Mouse (Mus musculus) liver, embryonic 12.5 days (tissue): ENCODE measurements around the gene Zfp383. TPM values are rescaled to one million over a fixed set of nuclear protein-coding genes. Genes with fewer than 3 reads are reported as not detected.
A peak's percentile ranks its signal among the peaks of the same experiment; 100 is the strongest.
"Not testable (repeated sequence)": the region's sequence is repeated elsewhere in the genome, so short reads cannot be mapped to it uniquely, and the experiment has no call there.

ENCODE experiments used
- ATAC-seq: fragments of 200-750 bp; cut with Nextera tagmentation; 2 replicates; pipeline ENCODE4 v1.8.0; 2017; ENCODE audit warnings: moderate number of reproducible peaks, mild to moderate bottlenecking, moderate library complexity
- H3K27ac ChIP-seq: fragments of 300-500 bp; sonication (generic); 2 replicates; pipeline ENCODE4 v1.5.1; 2016; ENCODE audit warnings: mild to moderate bottlenecking
- H3K27me3 ChIP-seq: fragments of 300-500 bp; sonication (generic); replicated peaks from 2 replicates; pipeline ENCODE4 v1.6.1; 2016; ENCODE audit warnings: mild to moderate bottlenecking, moderate library complexity
- H3K36me3 ChIP-seq: fragments of 300-500 bp; sonication (generic); 2 replicates; pipeline ENCODE4 v1.6.1; 2016; ENCODE audit warnings: mild to moderate bottlenecking, moderate library complexity
- H3K4me1 ChIP-seq: fragments of 300-500 bp; sonication (generic); 2 replicates; pipeline ENCODE4 v1.6.1; 2016
- H3K4me2 ChIP-seq: fragments of 300-500 bp; sonication (generic); 2 replicates; pipeline ENCODE4 v1.6.1; 2016; ENCODE audit warnings: mild to moderate bottlenecking, moderate library complexity
- H3K4me3 ChIP-seq: fragments of 300-500 bp; sonication (generic); 2 replicates; pipeline ENCODE4 v1.5.1; 2016; ENCODE audit warnings: mild to moderate bottlenecking, moderate library complexity
- H3K9ac ChIP-seq: fragments of 300-500 bp; sonication (generic); 2 replicates; pipeline ENCODE4 v1.6.1; 2016; ENCODE audit warnings: mild to moderate bottlenecking, moderate library complexity
- H3K9me3 ChIP-seq: fragments of 300-500 bp; sonication (generic); replicated peaks from 2 replicates; pipeline ENCODE4 v1.6.1; 2016; ENCODE audit warnings: mild to moderate bottlenecking, moderate library complexity
- WGBS: fragments of 180-500 bp; shearing (Covaris S2); methylation state at CpG from one replicate; pipeline ENCODE4 v1.1.7; 2016; ENCODE audit not compliant: insufficient replicate concordance; 5-methylcytosine and 5-hydroxymethylcytosine counted together
- polyA plus RNA-seq: library from polyadenylated mRNA; unstranded; fragments of >200 nt; fragmentation: Nextera tagmentation; extraction: Ambion mirVana; gene quantifications from 2 replicates; pipeline ENCODE4 v1.2.1, GENCODE M21; 2016

Zfp383 gene
- polyA plus RNA-seq = 0.54 and 0.55 TPM in 2 replicates

DNA sequence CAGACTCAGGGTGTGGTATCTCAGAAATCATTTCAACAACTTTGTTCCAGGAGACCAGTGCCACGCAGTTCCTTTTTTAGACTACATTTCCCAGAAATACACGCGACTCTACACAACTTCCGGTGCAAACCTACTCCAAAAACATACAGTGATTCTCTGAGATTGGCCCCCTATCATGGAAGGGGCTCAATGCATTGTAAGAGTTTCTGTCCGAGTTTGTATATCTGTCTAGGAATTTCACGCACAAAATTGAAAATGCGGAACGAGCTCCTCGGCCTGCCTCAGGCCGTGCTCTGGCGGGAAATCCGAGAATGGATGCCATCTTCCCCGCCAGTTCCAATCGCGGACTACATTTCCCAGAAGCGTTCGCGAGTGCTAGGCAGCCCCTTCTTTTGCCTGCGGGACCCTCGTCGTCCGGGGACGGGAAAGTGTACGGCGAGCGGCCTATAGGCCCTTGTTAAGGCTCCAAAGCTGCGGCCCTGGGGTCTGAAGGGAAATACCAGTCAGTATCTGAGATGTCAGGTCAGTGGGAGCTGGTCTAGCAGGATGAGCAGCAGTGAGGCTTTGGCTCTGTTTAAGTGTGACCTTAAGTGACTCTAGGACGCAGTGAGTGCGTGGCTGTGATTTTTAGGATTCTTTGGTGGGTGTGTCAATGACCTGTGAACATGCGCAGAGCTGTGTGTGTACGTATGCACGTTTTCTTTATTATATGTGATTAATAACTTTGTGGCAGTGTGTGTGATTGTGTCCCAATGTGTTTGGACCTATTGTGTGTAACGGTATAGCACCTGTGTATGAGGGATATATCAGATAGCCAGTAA, at the start of gene Zfp383:
Gene Zfp383 (plus strand): TSS at position 94 of the 821 bp plus-strand sequence.
- Histone ChIP-seq H3K9ac (peak within 1 kb of the TSS; percentile 66), H3K27me3 (no peaks in the 10 kb centered on the region), H3K4me3 (peak within 1 kb of the TSS; percentile 70), H3K4me2 (peak within 1 kb of the TSS; percentile 83), H3K4me1 (peaks cover 21% of the 10 kb centered on the region), H3K9me3 (no peaks in the 10 kb centered on the region), H3K36me3 (peaks cover 19% of the 10 kb centered on the region), H3K27ac (peak within 1 kb of the TSS; percentile 13; the same call in 1 of the 2 replicates)
- 2% methylated on average over 33 of the region's 33 CpGs for WGBS
- ATAC-seq = peak; percentile 66

DNA sequence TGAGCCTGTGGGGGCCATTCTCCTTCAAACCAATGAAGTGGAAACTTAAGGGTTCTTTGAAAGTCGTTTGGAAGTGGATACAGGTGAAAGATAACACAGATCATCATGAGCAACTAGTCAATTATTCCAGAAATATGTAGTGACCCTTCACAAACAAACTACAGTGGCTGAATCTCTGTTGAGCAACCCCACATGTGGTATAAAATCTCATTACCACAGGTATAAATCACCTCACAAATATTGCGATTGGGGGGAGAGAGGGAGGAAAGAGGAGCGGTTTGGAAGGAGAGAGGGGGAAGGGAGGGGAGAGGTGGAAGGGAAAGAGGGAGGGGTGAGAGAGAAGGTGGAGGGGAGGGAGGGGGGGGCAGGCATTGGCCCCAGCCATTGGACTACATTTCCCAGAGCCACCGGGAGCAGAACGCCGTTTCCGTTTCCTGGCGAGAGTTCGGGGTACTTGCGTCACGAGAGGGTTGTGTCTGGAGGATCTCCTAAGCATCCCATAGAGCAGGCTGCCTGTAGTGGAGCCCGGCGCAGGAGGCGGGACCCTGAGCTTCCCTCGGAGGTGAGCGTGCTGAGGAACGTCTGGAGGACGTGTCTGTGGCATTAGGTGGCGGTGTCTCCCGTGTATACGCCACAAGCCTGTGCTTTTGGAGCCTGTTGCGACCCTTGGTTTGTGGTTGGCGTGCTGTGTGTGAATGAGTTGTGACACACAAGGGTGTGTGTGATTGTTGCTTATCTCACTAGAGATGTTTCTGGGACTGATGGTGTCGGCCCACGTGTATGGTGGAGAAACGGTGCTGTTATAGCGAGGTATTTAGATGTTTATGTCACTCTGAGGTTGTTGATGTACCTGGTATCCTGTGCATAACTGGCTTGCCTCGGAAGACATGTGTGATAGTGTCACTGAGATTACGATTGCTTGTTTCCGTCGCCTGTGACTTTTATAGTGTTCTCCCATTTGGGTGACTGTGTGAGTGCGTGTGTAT, 48.2 kb upstream of the Zfp383 start, which contains the start of gene Zfp420:
Gene Zfp420 (plus strand): TSS at position 448 of the 986 bp plus-strand sequence.
- no peaks in the 10 kb centered on the region for H3K9me3 ChIP-seq
- H3K4me3 ChIP-seq = peak within 1 kb of the TSS; percentile 60
- peaks cover 6% of the 10 kb centered on the region; the same call in 1 of the 2 replicates for H3K36me3 ChIP-seq
- no peak within 1 kb of the TSS for H3K27ac ChIP-seq
- no peaks in the 10 kb centered on the region for H3K27me3 ChIP-seq
- peak; percentile 96 for ATAC-seq
- H3K9ac ChIP-seq = peak within 1 kb of the TSS; percentile 62
- WGBS = 5% methylated on average over 32 of the region's 32 CpGs
- peaks cover 12% of the 10 kb centered on the region for H3K4me1 ChIP-seq
- peak within 1 kb of the TSS; percentile 86 for H3K4me2 ChIP-seq

DNA sequence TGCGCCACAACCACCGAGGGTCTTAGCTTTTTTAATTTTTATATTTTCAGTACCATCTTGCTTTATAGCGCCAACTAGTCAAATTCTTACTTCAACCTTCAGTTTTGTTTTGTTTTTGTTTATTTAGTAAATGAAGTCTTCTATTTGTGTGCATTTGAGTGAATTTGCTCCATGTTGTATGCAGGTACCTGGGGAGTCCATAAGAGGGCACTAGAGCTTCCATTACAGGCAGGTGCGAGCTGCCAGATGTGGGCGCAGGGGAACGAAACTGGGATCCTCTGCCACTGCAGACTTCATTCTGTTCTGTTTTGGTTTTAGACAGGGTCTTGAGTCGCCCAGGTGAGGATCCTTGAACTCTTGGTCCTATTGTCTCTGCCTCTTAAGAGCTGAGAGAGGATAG, 46.4 kb upstream of the Zfp383 start:
- peaks cover 12% of the 10 kb centered on the region for H3K4me1 ChIP-seq
- 80% methylated on average over 7 of the region's 7 CpGs for WGBS
- no peaks in the 10 kb centered on the region for H3K27me3 ChIP-seq
- H3K27ac ChIP-seq = no peak overlapping the region
- no peak overlapping the region for H3K9ac ChIP-seq
- no peak overlapping the region for H3K4me2 ChIP-seq
- H3K4me3 ChIP-seq = no peak overlapping the region
- no peak for ATAC-seq
- H3K9me3 ChIP-seq = no peaks in the 10 kb centered on the region
- peaks cover 6% of the 10 kb centered on the region; the same call in 1 of the 2 replicates for H3K36me3 ChIP-seq

DNA sequence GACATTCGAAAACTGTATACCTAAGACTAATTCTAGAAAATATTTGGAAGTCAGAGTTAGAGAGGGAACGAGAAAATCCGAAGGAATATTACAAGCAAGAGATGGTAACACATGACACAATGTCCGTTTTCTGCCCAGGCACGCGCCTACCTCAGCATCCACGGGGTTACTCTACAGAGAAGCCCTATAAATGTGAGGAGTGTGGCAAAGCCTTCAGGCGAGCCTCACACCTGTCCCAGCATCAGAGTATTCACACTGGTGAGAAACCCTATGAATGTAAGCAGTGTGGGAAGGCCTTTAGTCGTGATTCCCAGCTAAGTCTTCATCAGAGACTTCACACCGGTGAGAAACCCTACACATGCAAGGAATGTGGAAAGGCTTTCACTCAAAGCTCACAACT, 33.8 kb upstream of the Zfp383 start:
- H3K9ac ChIP-seq = no peak overlapping the region
- no peaks in the 10 kb centered on the region for H3K4me1 ChIP-seq
- H3K27me3 ChIP-seq = no peaks in the 10 kb centered on the region
- peaks cover 33% of the 10 kb centered on the region for H3K36me3 ChIP-seq
- H3K4me2 ChIP-seq = no peak overlapping the region
- no peak overlapping the region for H3K27ac ChIP-seq
- no peak overlapping the region for H3K4me3 ChIP-seq
- ATAC-seq = no peak
- WGBS = 80% methylated on average over 10 of the region's 10 CpGs
- peaks cover 44% of the 10 kb centered on the region for H3K9me3 ChIP-seq

DNA sequence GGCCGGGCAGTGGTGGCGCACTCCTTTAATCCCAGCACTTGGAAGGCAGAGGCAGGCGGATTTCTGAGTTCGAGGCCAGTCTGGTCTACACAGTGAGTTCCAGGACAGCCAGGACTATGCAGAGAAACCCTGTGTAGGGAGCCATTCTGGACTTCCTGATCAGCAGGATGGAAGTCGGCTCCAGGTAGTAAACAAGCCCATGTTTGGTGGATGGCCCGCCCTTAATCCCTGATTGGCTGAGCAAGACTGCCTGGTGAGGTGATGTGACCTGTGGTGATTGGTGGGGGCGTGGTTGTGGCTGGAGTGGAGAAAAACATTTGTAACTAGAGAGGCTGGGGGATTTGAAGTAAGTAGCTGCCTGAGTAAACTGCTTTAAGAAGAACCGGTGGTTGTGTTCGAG, 30.5 kb upstream of the Zfp383 start:
- Histone ChIP-seq H3K36me3 (peaks cover 27% of the 10 kb centered on the region), H3K9me3 (peaks cover 36% of the 10 kb centered on the region)
- 75% methylated on average over 9 of the region's 9 CpGs for WGBS
- H3K4me3 ChIP-seq, H3K27me3 ChIP-seq, H3K4me1 ChIP-seq, H3K4me2 ChIP-seq, ATAC-seq, H3K9ac ChIP-seq, H3K27ac ChIP-seq: not testable (repeated sequence)

DNA sequence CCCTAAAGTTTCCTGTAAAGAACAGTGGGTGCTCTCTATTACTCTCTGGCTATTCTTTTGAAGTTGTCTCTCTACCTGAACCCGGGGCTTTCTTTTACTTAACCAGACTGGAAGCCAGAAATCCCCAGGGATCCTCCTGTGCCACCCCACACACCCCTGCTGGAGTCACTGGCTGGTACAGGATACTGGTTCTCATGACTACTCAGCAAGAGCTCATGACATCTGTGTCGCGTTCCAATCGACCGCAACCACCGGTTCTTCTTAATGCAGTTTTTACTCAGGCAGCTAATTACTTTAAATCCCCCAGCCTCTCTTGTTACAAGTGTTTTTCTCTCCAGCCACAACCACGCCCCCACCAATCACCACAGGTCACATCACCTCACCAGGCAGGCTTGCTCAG, 28.0 kb upstream of the Zfp383 start:
- Histone ChIP-seq H3K4me2 (no peak overlapping the region), H3K9me3 (peaks cover 40% of the 10 kb centered on the region), H3K36me3 (peaks cover 17% of the 10 kb centered on the region), H3K9ac (no peak overlapping the region), H3K4me3 (no peak overlapping the region), H3K4me1 (no peaks in the 10 kb centered on the region), H3K27ac (no peak overlapping the region), H3K27me3 (no peaks in the 10 kb centered on the region)
- 69% methylated on average over 7 of the region's 7 CpGs for WGBS
- ATAC-seq = no peak

DNA sequence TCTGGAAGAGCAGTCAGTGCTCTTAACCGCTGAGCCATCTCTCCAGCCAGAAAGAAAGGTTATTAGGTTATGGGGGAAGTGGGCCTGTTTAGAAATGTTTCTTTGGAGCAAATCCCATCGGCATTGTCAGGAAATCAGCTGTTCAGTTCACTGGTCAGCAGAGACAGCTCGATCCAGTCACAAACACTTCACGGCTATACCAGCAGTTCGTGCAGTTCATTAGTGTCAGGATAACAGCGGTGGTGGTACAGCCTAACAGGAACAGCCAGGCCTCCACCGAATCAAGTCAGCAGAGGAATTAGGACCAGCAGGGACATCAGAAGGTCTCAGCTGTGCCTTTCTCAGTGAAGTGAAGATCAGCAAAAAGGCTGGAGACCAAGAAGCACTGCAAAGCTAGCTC, 27.1 kb upstream of the Zfp383 start:
- no peak for ATAC-seq
- H3K27ac ChIP-seq = no peak overlapping the region

DNA sequence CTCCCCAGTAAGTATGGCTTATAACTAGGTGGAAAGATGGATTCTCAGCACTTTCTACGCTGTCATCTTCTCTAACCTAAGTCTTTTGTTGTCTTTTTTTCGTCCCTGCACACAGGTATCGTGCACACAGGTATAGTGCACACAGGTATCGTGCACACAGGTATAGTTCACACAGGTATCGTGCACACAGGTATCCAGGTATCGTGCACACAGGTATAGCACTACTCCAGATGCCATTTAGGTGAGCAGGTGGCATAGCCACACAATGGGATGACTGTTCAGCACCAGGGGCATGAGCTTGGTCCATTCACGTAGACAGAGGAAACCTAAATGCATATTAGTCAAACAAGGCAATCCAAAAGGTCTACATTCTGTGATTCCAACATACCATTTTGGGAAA, 17.5 kb upstream of the Zfp383 start:
- Histone ChIP-seq H3K4me3 (no peak overlapping the region), H3K27me3 (no peaks in the 10 kb centered on the region), H3K36me3 (peaks cover 43% of the 10 kb centered on the region), H3K4me2 (no peak overlapping the region), H3K4me1 (no peaks in the 10 kb centered on the region), H3K9ac (no peak overlapping the region), H3K27ac (no peak overlapping the region), H3K9me3 (peaks cover 75% of the 10 kb centered on the region)
- no peak for ATAC-seq
- WGBS = 82% methylated on average over 7 of the region's 7 CpGs

More for the DNA sequence above, 27.1 kb upstream of the Zfp383 start:
- peaks cover 8% of the 10 kb centered on the region for H3K36me3 ChIP-seq
- no peak overlapping the region for H3K4me3 ChIP-seq
- 73% methylated on average over 7 of the region's 7 CpGs for WGBS
- H3K9ac ChIP-seq = no peak overlapping the region
- no peak overlapping the region for H3K4me2 ChIP-seq
- peaks cover 40% of the 10 kb centered on the region for H3K9me3 ChIP-seq
- H3K4me1 ChIP-seq = no peaks in the 10 kb centered on the region
- H3K27me3 ChIP-seq = no peaks in the 10 kb centered on the region

DNA sequence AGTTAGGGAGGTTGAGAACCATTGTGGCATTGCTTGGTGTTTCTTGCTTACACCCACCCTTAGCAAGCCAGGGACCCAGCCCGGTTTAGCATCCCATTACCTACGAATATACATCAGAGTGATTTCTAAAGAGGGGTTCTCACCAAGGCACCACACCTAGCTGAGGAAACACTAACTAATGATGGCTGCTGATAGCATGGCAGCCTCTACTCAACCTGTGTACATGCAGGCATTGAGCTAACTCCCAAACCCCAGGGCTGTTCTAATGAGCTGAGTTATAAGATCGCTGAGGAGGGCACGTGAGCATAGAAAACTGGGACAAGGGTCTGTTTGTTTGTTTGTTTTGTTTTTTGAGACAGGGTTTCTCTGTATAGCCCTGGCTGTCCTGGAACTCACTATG, 15.3 kb upstream of the Zfp383 start:
- no peak overlapping the region for H3K27ac ChIP-seq
- H3K9me3 ChIP-seq = peaks cover 66% of the 10 kb centered on the region
- no peaks in the 10 kb centered on the region for H3K4me1 ChIP-seq
- no peak overlapping the region for H3K9ac ChIP-seq
- H3K27me3 ChIP-seq = no peaks in the 10 kb centered on the region
- H3K4me3 ChIP-seq = no peak overlapping the region
- peaks cover 65% of the 10 kb centered on the region for H3K36me3 ChIP-seq
- ATAC-seq = no peak
- WGBS = 84% methylated on average over 4 of the region's 4 CpGs
- no peak overlapping the region for H3K4me2 ChIP-seq

DNA sequence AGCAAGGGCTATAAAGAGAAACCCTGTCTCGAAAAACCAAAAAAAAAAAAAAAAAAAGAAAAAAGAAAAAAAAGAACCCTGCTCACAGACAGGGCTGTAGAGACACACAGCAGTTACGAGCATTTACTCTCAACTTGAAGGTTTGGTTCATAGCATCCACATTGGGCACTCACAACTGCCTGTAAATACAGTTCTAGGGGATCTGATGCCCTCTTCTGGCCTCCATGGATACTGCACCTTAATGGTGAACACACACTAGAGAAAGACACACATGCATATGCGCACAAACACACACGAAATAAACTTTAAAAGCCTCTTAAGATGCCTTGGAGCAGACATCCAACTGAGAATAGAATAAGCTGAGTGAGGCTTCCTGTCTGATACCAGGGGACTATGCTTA, 9.7 kb upstream of the Zfp383 start:
- no peak overlapping the region for H3K4me2 ChIP-seq
- no peak overlapping the region for H3K27ac ChIP-seq
- no peaks in the 10 kb centered on the region for H3K4me1 ChIP-seq
- H3K27me3 ChIP-seq = no peaks in the 10 kb centered on the region
- peaks cover 44% of the 10 kb centered on the region for H3K9me3 ChIP-seq
- WGBS = 79% methylated on average over 4 of the region's 4 CpGs
- H3K9ac ChIP-seq = no peak overlapping the region
- no peak for ATAC-seq
- peaks cover 86% of the 10 kb centered on the region for H3K36me3 ChIP-seq
- no peak overlapping the region for H3K4me3 ChIP-seq

DNA sequence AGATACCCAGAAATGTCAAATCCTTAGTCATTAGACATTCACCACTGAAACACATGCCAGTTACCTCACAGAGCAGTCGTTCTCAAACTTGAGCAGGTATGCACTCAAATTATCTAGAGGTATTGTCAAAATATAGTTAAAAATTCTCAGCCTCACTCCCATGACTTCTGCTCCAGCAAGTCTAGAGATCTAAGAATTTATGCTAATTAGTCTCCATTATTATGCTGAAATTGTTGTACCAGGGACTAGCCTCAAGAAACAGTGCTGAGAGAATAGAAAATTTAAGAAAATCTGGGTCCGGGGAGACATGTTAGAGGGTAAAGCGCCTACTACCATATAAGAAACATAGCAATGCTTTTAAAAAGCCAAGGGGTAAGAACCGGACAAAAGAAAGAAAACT, 3.9 kb upstream of the Zfp383 start:
- Histone ChIP-seq H3K4me3 (no peak overlapping the region), H3K4me1 (peaks cover 15% of the 10 kb centered on the region), H3K27ac (no peak overlapping the region), H3K9me3 (peaks cover under 1% of the 10 kb centered on the region; the same call in 1 of the 2 replicates), H3K27me3 (no peaks in the 10 kb centered on the region), H3K9ac (no peak overlapping the region), H3K36me3 (peaks cover 34% of the 10 kb centered on the region), H3K4me2 (no peak overlapping the region)
- WGBS = 84% methylated on average over 4 of the region's 4 CpGs
- no peak for ATAC-seq
